Mouse (Mus musculus) midbrain, embryonic 11.5 days (tissue): ENCODE results near the gene Hoxd8. TPM values are rescaled to one million over a fixed set of nuclear protein-coding genes. Genes with fewer than 3 reads are reported as not detected.

Experiments used
- ATAC-seq: fragments of 200-750 bp; cut with Nextera tagmentation; 2 replicates; pipeline ENCODE4 v1.8.0; 2017; ENCODE audit warnings: moderate TSS enrichment, moderate library complexity; ENCODE audit not compliant: low FRiP score
- DNase-seq: peaks from one replicate; pipeline ENCODE4 v3.0.0; 2015; ENCODE audit warnings: low spot score; ENCODE audit errors: missing footprints
- H3K27ac ChIP-seq: fragments of 300-500 bp; sonication (generic); 2 replicates; pipeline ENCODE4 v1.5.1; 2014; ENCODE audit warnings: low read depth, low read length
- H3K27me3 ChIP-seq: fragments of 300-500 bp; sonication (generic); 2 replicates; pipeline ENCODE4 v1.6.1; 2014; ENCODE audit warnings: mild to moderate bottlenecking, low read length, moderate library complexity, mixed read lengths; ENCODE audit not compliant: control insufficient read depth, insufficient read depth
- H3K36me3 ChIP-seq: fragments of 300-500 bp; sonication (generic); 2 replicates; pipeline ENCODE4 v1.6.1; 2014; ENCODE audit warnings: mild to moderate bottlenecking, low read length, moderate library complexity, mixed read lengths; ENCODE audit not compliant: control insufficient read depth, insufficient read depth
- H3K4me1 ChIP-seq: fragments of 300-500 bp; sonication (generic); 2 replicates; pipeline ENCODE4 v1.6.1; 2014; ENCODE audit warnings: low read length; ENCODE audit not compliant: control insufficient read depth, insufficient read depth
- H3K4me2 ChIP-seq: fragments of 300-500 bp; sonication (generic); 2 replicates; pipeline ENCODE4 v1.6.1; 2014; ENCODE audit warnings: mild to moderate bottlenecking, moderate library complexity
- H3K4me3 ChIP-seq: fragments of 300-500 bp; sonication (generic); 2 replicates; pipeline ENCODE4 v1.5.1; 2014; ENCODE audit warnings: low read depth, low read length
- H3K9ac ChIP-seq: fragments of 300-500 bp; sonication (generic); 2 replicates; pipeline ENCODE4 v1.6.1; 2014; ENCODE audit warnings: low read length
- H3K9me3 ChIP-seq: fragments of 300-500 bp; sonication (generic); 2 replicates; pipeline ENCODE4 v1.6.1; 2016; ENCODE audit warnings: low read length; ENCODE audit not compliant: control insufficient read depth
- WGBS: fragments of 180-500 bp; shearing (Covaris S2); extraction: QIAGEN DNeasy Blood & Tissue Kit; methylation state at CpG from one replicate; pipeline ENCODE4 v1.1.7; 2014; 5-methylcytosine and 5-hydroxymethylcytosine counted together
- polyA plus RNA-seq: library from polyadenylated mRNA; unstranded; fragments of >200 nt; fragmentation: Nextera tagmentation; extraction: Ambion mirVana; gene quantifications from 2 replicates; pipeline ENCODE4 v1.2.1, GENCODE M21; 2014

The Hoxd8 gene
- polyA plus RNA-seq, 1 experiment from 2014 or later: 0.11 TPM

DNA sequence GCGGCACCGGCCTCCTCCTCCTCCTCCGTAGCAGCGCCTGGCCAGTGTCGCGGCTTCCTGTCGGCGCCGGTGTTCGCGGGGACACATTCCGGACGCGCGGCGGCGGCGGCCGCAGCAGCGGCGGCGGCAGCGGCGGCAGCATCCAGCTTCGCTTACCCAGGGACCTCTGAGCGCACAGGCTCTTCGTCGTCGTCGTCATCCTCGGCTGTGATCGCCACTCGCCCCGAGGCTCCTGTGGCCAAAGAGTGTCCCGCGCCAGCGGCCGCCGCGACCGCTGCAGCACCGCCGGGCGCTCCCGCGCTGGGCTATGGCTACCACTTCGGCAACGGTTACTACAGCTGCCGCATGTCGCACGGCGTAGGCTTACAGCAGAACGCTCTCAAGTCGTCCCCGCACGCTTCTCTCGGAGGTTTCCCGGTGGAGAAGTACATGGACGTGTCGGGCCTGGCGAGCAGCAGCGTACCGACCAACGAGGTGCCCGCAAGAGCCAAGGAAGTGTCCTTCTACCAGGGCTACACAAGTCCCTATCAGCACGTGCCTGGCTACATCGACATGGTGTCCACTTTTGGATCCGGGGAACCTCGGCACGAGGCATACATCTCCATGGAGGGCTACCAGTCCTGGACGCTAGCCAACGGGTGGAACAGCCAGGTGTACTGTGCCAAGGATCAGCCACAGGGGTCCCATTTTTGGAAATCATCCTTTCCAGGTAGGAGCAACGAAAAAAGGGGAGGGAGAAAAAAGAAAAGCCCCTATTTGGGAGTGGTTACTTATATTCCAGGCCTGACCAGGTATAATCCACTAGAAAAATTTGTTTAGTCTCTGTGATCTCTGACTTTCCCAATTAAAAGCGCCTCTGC is 35.8 kb upstream of the Hoxd8 start:
- WGBS: under 1% methylated on average over 57 of the region's 74 CpGs
- Histone ChIP-seq H3K4me2 (peak overlapping the region; percentile 52), H3K9ac (no peak overlapping the region), H3K27ac (no peak overlapping the region), H3K4me3 (peak overlapping the region; percentile 34), H3K36me3 (no peaks in the 10 kb centered on the region), H3K4me1 (peaks cover 8% of the 10 kb centered on the region; the same call in 1 of the 2 replicates), H3K27me3 (peaks cover 95% of the 10 kb centered on the region), H3K9me3 (no peaks in the 10 kb centered on the region)
- ATAC-seq: peak; percentile 47
- DNase-seq: peak; percentile 96

- no peak for ATAC-seq
- Histone ChIP-seq H3K36me3 (no peaks in the 10 kb centered on the region), H3K27me3 (peaks cover 95% of the 10 kb centered on the region), H3K4me1 (peaks cover 8% of the 10 kb centered on the region; the same call in 1 of the 2 replicates), H3K27ac (no peak overlapping the region), H3K4me2 (no peak overlapping the region), H3K9me3 (no peaks in the 10 kb centered on the region), H3K4me3 (no peak overlapping the region), H3K9ac (no peak overlapping the region)
- whole genome bisulfite sequencing: 0% methylated on average over 3 of the region's 3 CpGs
- DNase-seq: peak; percentile 95
Observed at GRCm38 (mm10) chr2:74669230-74669578, 35.2 kb upstream of the Hoxd8 start.

DNA sequence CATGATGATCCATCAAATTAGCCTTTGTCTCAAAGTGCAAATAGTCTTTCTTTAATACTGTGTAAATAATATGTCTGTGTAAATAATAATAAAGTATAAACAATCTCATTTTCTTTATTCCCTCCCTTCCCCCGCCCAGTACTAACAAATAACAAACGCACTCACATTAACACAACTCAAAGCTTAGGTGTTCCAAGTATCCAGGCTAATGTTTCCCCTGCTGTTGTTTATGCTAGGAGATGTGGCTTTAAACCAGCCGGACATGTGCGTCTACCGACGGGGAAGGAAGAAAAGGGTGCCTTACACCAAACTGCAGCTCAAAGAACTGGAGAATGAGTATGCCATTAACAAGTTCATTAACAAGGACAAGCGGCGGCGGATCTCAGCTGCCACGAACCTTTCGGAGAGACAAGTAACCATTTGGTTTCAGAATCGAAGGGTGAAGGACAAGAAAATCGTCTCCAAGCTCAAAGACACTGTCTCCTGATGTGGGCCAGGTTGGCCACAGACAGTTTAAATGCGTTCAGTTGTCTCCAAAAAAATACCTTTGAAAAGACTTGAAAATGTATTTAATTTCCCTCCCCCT is 34.7 kb upstream of the Hoxd8 start:
- Histone ChIP-seq H3K9ac (no peak overlapping the region), H3K4me2 (no peak overlapping the region), H3K4me3 (no peak overlapping the region), H3K27ac (no peak overlapping the region), H3K4me1 (peaks cover 8% of the 10 kb centered on the region; the same call in 1 of the 2 replicates), H3K9me3 (no peaks in the 10 kb centered on the region), H3K27me3 (peaks cover 95% of the 10 kb centered on the region), H3K36me3 (no peaks in the 10 kb centered on the region)
- ATAC-seq (no peak), DNase-seq (peak; percentile 95)
- WGBS: 2% methylated on average over 14 of the region's 14 CpGs

DNA sequence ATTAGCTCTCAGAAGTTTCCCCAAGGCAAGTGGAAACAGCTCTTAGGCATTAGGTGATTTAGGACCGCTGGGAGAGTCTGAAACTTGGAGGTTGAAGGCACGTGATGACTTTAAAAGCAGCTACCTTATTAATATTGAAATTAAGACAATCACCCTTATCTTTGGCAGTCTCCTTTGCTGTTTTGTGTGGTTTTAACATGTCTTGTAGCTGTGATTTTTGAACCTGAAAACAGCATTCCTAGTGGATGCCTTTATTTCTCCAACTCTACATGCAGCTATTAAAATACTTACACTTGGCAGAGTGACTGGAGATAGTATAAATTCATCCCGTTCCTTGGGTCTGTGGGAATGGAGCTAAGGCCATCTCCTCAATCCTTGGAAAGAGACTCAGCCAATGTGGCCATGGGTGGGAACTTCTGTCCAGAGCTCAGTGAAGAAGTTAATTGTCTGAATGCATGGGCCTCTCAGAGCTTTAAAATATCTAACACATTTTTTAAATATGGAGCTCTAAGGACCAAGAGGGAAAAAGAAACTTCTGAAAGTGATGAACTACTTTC is 33.7 kb upstream of the Hoxd8 start:
- Histone ChIP-seq H3K4me1 (peaks cover 8% of the 10 kb centered on the region; the same call in 1 of the 2 replicates), H3K27me3 (peaks cover 96% of the 10 kb centered on the region), H3K4me3 (no peak overlapping the region), H3K4me2 (no peak overlapping the region), H3K9me3 (no peaks in the 10 kb centered on the region), H3K9ac (no peak overlapping the region), H3K27ac (no peak overlapping the region), H3K36me3 (no peaks in the 10 kb centered on the region)
- peak; percentile 93 for DNase-seq
- WGBS: 3% methylated on average over 3 of the region's 3 CpGs
- no peak for ATAC-seq

DNA sequence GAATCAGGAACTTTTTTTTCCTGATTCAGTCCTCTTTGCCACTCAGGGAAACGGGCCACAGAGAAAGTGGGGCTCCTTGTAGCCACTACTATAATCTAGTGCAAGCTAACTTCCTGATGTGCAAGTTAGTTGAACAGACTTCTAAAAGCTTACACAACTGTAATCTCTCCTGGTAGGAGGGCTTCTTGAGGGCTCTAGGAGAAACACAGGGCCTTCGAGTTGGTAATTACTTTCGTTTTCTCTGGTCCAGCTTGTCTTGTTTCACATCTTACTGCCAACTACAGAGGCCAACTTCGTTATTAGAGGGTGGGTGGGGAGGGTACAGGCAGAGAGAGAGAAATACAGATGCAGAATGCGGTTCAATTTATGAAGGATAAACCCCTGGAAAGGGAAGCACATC is 32.6 kb upstream of the Hoxd8 start:
- Histone ChIP-seq H3K4me1 (peaks cover 8% of the 10 kb centered on the region; the same call in 1 of the 2 replicates), H3K36me3 (no peaks in the 10 kb centered on the region), H3K27ac (no peak overlapping the region), H3K9ac (no peak overlapping the region), H3K9me3 (no peaks in the 10 kb centered on the region), H3K4me2 (no peak overlapping the region), H3K27me3 (peaks cover 97% of the 10 kb centered on the region), H3K4me3 (no peak overlapping the region)
- ATAC-seq: no peak
- peak; percentile 94 for DNase-seq
- WGBS: 6% methylated on average over 5 of the region's 5 CpGs

- DNase-seq (no peak), ATAC-seq (peak; percentile 71)
- Histone ChIP-seq H3K36me3 (no peaks in the 10 kb centered on the region), H3K4me1 (peaks cover 8% of the 10 kb centered on the region; the same call in 1 of the 2 replicates), H3K4me3 (no peak overlapping the region; the same call in 1 of the 2 replicates), H3K9ac (no peak overlapping the region), H3K4me2 (peak overlapping the region; percentile 7; the same call in 1 of the 2 replicates), H3K9me3 (no peaks in the 10 kb centered on the region), H3K27me3 (peaks cover 98% of the 10 kb centered on the region), H3K27ac (no peak overlapping the region)
- WGBS: under 1% methylated on average over 40 of the region's 40 CpGs
Observed at GRCm38 (mm10) chr2:74672481-74673362, 31.7 kb upstream of the Hoxd8 start.

DNA sequence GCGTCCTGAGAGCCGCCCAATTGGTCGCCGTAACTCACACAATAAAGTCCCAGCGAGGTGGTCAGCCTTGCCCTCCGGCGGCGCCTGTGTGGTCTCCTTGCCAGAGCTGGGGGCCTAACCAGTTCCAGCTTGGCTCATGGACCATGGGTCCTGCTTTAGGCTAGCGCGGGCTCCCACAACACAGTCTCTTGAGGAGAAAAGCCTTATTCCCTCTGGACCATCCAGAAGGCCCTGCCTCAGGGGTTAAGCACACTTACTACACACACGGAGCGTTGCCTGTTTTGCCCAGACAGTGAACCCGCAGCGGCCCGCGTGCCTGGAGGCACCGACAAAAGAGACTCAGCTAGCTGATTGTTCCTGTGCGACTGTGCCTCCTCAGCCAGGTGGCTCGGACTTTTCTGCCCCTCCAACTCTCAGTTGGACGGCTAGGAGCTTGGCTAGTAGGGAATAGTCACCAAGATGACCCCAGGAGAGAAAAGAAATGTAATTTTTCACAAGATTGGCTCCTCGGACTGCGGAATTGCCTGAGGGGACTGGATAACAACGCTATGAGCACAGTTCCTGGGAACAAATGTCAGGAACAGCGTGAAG is 30.5 kb upstream of the Hoxd8 start:
- Histone ChIP-seq H3K9ac (no peak overlapping the region), H3K9me3 (no peaks in the 10 kb centered on the region), H3K4me3 (no peak overlapping the region), H3K36me3 (no peaks in the 10 kb centered on the region), H3K27me3 (peaks cover 98% of the 10 kb centered on the region), H3K4me2 (no peak overlapping the region), H3K27ac (no peak overlapping the region), H3K4me1 (no peaks in the 10 kb centered on the region)
- ATAC-seq: no peak
- no peak for DNase-seq
- WGBS: 1% methylated on average over 24 of the region's 24 CpGs

- WGBS: 3% methylated on average over 47 of the region's 47 CpGs
- Histone ChIP-seq H3K27me3 (peaks cover 98% of the 10 kb centered on the region), H3K4me1 (no peaks in the 10 kb centered on the region), H3K9me3 (no peaks in the 10 kb centered on the region), H3K9ac (no peak within 1 kb of the TSS), H3K27ac (no peak within 1 kb of the TSS), H3K4me3 (no peak within 1 kb of the TSS), H3K4me2 (no peak within 1 kb of the TSS), H3K36me3 (no peaks in the 10 kb centered on the region)
- DNase-seq (no peak), ATAC-seq (no peak)
Observed at GRCm38 (mm10) chr2:74674881-74675665, 29.3 kb upstream of the Hoxd8 start, which contains the start of gene Hoxd12. Hoxd12 (plus strand) TSS chr2:74675013.
